Mouse (Mus musculus) thymus, adult 2 months (tissue): ENCODE results near the gene Oas1d.

Source experiments
- CTCF ChIP-seq: fragments of 200-500 bp; IDR thresholded peaks from 2 replicates; pipeline ENCODE4 v1.5.1; 2012; ENCODE audit warnings: mild to moderate bottlenecking, control low read depth, low read length, moderate library complexity, borderline replicate concordance; ENCODE audit not compliant: control insufficient read depth, poor library complexity, insufficient read depth; ENCODE audit errors: extremely low read depth
- POLR2A ChIP-seq: fragments of 200-500 bp; IDR thresholded peaks from 2 replicates; pipeline ENCODE4 v1.6.1; 2012; ENCODE audit warnings: mild to moderate bottlenecking, low read length, control low read depth, moderate library complexity; ENCODE audit not compliant: control insufficient read depth, poor library complexity, insufficient read depth; ENCODE audit errors: extremely low read depth

GRCm38 (mm10) chr5:120966894-120967293 lies 52.6 kb downstream of the Oas1d start:
- TF ChIP-seq POLR2A (no peak), CTCF (no peak)
